Mouse (Mus musculus): ENCODE measurements around the gene Vangl1.

- TF ChIP-seq EP300 (IDR thresholded peaks at IDR 0.05; ENCODE audit: low read depth) = no peak
- TF ChIP-seq CTCF (IDR thresholded peaks at IDR 0.05; ENCODE audit: low read depth) = no peak
Observed at GRCm38 (mm10) chr3:102158759-102159422, 45.6 kb downstream of the Vangl1 start.

Measured in liver, embryonic 14.5 days (tissue).